Mouse (Mus musculus) neural tube, embryonic 14.5 days (tissue): ENCODE results near the gene Foxn1. TPM values are rescaled to one million over a fixed set of nuclear protein-coding genes. Genes with fewer than 3 reads are reported as not detected.

Experiments used
- ATAC-seq: fragments of 200-750 bp; cut with Nextera tagmentation; 2 replicates; pipeline ENCODE4 v1.8.0; 2017; ENCODE audit warnings: low read depth, mild to moderate bottlenecking, moderate TSS enrichment, moderate library complexity
- H3K27ac ChIP-seq: fragments of 300-500 bp; sonication (generic); 2 replicates; pipeline ENCODE4 v1.5.1; 2014; ENCODE audit warnings: low read depth, mild to moderate bottlenecking, control low read depth, low read length, moderate library complexity, mixed read lengths
- H3K27me3 ChIP-seq: fragments of 300-500 bp; sonication (generic); 2 replicates; pipeline ENCODE4 v1.6.1; 2014; ENCODE audit warnings: low read length; ENCODE audit not compliant: control insufficient read depth, insufficient read depth
- H3K36me3 ChIP-seq: fragments of 300-500 bp; sonication (generic); 2 replicates; pipeline ENCODE4 v1.6.1; 2014; ENCODE audit warnings: low read length, mixed read lengths; ENCODE audit not compliant: control insufficient read depth, insufficient read depth
- H3K4me1 ChIP-seq: fragments of 300-500 bp; sonication (generic); 2 replicates; pipeline ENCODE4 v1.6.1; 2014; ENCODE audit warnings: low read length; ENCODE audit not compliant: control insufficient read depth, insufficient read depth
- H3K4me2 ChIP-seq: fragments of 300-500 bp; sonication (generic); 2 replicates; pipeline ENCODE4 v1.6.1; 2014; ENCODE audit warnings: mild to moderate bottlenecking, low read depth, low read length, control low read depth
- H3K4me3 ChIP-seq: fragments of 300-500 bp; sonication (generic); 2 replicates; pipeline ENCODE4 v1.5.1; 2014; ENCODE audit warnings: low read depth, low read length, control low read depth, mixed read lengths
- H3K9ac ChIP-seq: fragments of 300-500 bp; sonication (generic); replicated peaks from 2 replicates; pipeline ENCODE4 v1.6.1; 2014; ENCODE audit warnings: low read depth, mild to moderate bottlenecking, control low read depth, low read length, mixed read lengths
- H3K9me3 ChIP-seq: fragments of 300-500 bp; sonication (generic); 2 replicates; pipeline ENCODE4 v1.6.1; 2016; ENCODE audit warnings: low read length; ENCODE audit not compliant: control insufficient read depth
- WGBS: fragments of 180-500 bp; shearing (Covaris S2); extraction: QIAGEN DNeasy Blood & Tissue Kit; methylation state at CpG from one replicate; pipeline ENCODE4 v1.1.7; 2014; 5-methylcytosine and 5-hydroxymethylcytosine counted together
- polyA plus RNA-seq: library from polyadenylated mRNA; unstranded; fragments of >200 nt; fragmentation: Nextera tagmentation; extraction: Ambion mirVana; gene quantifications from 2 replicates; pipeline ENCODE4 v1.2.1, GENCODE M21; 2014

Gene Foxn1
- polyA plus RNA-seq, 1 experiment from 2014 or later = not detected

DNA sequence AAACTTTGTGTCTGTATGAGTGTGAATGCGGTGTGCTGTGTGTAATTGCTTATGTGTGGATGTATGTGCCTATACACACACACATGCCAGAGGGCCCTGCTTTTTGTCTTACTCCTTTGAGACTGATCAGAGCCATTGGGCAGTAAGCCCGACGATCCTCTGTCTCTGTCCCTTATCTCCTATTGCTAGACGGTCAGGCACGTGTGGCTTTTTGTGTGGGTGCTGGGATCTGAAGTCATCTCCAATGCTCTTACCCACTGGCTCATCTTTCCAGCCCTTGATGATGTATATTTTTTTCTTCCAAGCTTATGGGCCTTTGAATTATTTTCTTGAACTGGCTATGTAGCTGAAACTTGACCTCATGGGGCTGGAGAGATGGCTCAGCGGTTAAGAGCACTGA, 31.5 kb downstream of the Foxn1 start:
- Histone ChIP-seq H3K36me3 (no peaks in the 10 kb centered on the region), H3K9me3 (no peaks in the 10 kb centered on the region), H3K4me1 (no peaks in the 10 kb centered on the region), H3K27ac (no peak overlapping the region), H3K4me2 (no peak overlapping the region), H3K4me3 (no peak overlapping the region), H3K27me3 (no peaks in the 10 kb centered on the region), H3K9ac (no peak overlapping the region)
- no peak for ATAC-seq
- 86% methylated on average over 6 of the region's 6 CpGs for WGBS

GRCm38 (mm10) chr11:78353081-78353480, 33.3 kb downstream of the Foxn1 start:
- Histone ChIP-seq H3K36me3 (peaks cover 6% of the 10 kb centered on the region; the same call in 1 of the 2 replicates), H3K4me1 (no peaks in the 10 kb centered on the region), H3K27ac (no peak overlapping the region), H3K9me3 (no peaks in the 10 kb centered on the region), H3K27me3 (no peaks in the 10 kb centered on the region), H3K9ac (no peak overlapping the region), H3K4me3 (no peak overlapping the region), H3K4me2 (no peak overlapping the region)
- no peak for ATAC-seq
- 89% methylated on average over 1 of the region's 1 CpGs for WGBS

DNA sequence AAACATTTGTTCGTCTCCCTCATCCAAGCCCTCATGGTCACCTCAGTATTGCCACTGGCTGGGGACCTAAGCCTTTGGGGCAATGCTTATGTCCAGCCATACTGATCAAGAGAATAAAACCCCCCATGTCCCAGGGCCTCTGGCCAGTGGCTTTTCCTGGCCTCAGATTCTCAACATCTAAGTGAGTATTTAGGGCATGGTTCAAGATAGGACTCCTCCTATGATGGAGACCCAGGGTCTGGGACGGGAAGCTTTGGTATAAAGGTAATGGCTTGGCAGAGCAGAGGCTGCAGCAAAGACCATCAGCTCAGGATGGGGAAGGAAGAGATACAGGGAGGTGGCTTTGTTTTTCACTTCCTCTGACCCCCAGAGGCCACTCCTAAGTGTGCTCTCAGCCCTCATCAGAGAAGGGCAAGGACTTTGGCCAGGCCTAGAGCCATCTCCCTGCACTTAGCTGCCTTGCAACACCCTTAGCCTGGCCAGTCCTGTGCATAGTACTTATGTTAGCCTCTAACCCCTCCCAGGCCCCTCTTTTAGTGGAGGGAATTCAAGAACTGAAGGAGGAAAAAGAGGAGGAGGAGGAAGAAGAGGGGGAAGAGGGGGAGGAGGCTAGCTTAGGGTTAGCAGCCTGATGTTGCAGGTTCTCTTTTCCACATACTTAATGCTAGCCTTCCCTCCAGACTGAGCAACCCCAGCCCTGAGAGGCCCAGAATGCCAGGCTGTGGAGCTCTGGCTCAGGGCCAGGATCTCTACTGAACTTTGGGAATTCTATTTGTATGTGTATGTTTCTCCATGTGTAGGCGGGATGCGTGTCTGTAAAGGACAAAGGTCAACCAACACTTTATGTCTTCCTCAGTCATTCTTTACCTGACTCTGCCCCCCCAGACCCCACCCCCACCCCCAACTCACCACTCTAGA, 36.7 kb downstream of the Foxn1 start:
- Histone ChIP-seq H3K4me1 (peaks cover 7% of the 10 kb centered on the region), H3K4me2 (no peak overlapping the region), H3K27me3 (no peaks in the 10 kb centered on the region), H3K9me3 (no peaks in the 10 kb centered on the region), H3K27ac (no peak overlapping the region), H3K9ac (no peak overlapping the region), H3K4me3 (no peak overlapping the region), H3K36me3 (peaks cover 7% of the 10 kb centered on the region; the same call in 1 of the 2 replicates)
- 81% methylated on average over 4 of the region's 4 CpGs for WGBS
- no peak for ATAC-seq

GRCm38 (mm10) chr11:78348474-78348873, 37.9 kb downstream of the Foxn1 start:
- Histone ChIP-seq H3K4me3 (no peak overlapping the region), H3K9me3 (no peaks in the 10 kb centered on the region), H3K27me3 (no peaks in the 10 kb centered on the region), H3K27ac (no peak overlapping the region), H3K4me1 (peaks cover 12% of the 10 kb centered on the region), H3K4me2 (no peak overlapping the region), H3K36me3 (peaks cover 7% of the 10 kb centered on the region; the same call in 1 of the 2 replicates), H3K9ac (no peak overlapping the region)
- 35% methylated on average over 7 of the region's 7 CpGs for WGBS
- no peak for ATAC-seq

- Histone ChIP-seq H3K9ac (no peak overlapping the region), H3K4me2 (no peak overlapping the region), H3K27me3 (no peaks in the 10 kb centered on the region), H3K4me3 (no peak overlapping the region), H3K27ac (no peak overlapping the region), H3K4me1 (peaks cover 12% of the 10 kb centered on the region), H3K9me3 (no peaks in the 10 kb centered on the region), H3K36me3 (peaks cover 7% of the 10 kb centered on the region; the same call in 1 of the 2 replicates)
- WGBS = 76% methylated on average over 9 of the region's 9 CpGs
- ATAC-seq = no peak
These were observed 38.5 kb downstream of the Foxn1 start for GRCm38 (mm10) chr11:78347908-78348307.

DNA sequence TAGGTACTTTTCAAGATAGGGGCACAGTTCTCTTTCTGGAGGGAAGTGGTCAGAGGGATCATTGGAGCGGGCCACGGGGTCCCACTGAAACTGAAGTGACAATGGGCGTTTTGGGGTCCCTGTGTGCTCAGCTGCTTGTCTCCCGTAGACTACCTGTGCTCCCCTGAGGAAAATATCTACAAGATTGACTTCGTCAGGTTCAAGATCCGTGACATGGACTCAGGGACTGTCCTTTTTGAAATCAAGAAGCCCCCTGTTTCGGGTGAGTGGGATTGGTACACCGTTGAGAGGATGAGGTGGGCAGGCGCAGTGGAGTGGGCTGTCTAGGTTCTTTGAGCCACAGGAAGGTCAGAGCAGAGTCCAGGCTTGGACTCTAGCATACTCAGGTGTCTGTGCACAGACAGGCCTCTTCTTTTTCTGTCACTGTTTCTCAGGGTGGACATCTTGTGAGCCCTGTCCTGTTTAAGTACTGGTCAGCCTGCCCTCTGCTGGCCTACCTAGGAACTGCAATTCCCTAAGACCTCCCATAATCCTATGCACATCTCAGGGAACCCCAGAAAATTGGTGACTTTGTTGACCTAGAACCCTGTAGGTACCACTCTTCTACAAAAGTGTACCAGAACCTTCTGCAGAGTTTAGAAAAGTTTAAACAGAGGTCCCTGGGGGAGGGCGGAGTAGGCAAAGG, 39.1 kb downstream of the Foxn1 start:
- WGBS = 93% methylated on average over 10 of the region's 10 CpGs
- Histone ChIP-seq H3K4me2 (no peak overlapping the region), H3K4me1 (peaks cover 12% of the 10 kb centered on the region), H3K4me3 (no peak overlapping the region), H3K27me3 (no peaks in the 10 kb centered on the region), H3K36me3 (peaks cover 7% of the 10 kb centered on the region; the same call in 1 of the 2 replicates), H3K27ac (no peak overlapping the region), H3K9me3 (no peaks in the 10 kb centered on the region), H3K9ac (no peak overlapping the region)
- ATAC-seq = no peak

- Histone ChIP-seq H3K27me3 (no peaks in the 10 kb centered on the region), H3K27ac (no peak overlapping the region), H3K4me2 (no peak overlapping the region), H3K4me1 (peaks cover 12% of the 10 kb centered on the region), H3K9ac (no peak overlapping the region), H3K9me3 (no peaks in the 10 kb centered on the region), H3K4me3 (no peak overlapping the region), H3K36me3 (peaks cover 7% of the 10 kb centered on the region; the same call in 1 of the 2 replicates)
- no peak for ATAC-seq
- WGBS = 90% methylated on average over 6 of the region's 6 CpGs
These were observed 39.9 kb downstream of the Foxn1 start for GRCm38 (mm10) chr11:78346326-78347069.

GRCm38 (mm10) chr11:78345801-78346200, 40.6 kb downstream of the Foxn1 start:
- Histone ChIP-seq H3K36me3 (peaks cover 7% of the 10 kb centered on the region; the same call in 1 of the 2 replicates), H3K4me1 (peaks cover 12% of the 10 kb centered on the region), H3K9me3 (no peaks in the 10 kb centered on the region), H3K4me3 (no peak overlapping the region), H3K4me2 (no peak overlapping the region), H3K27ac (no peak overlapping the region), H3K9ac (no peak overlapping the region), H3K27me3 (no peaks in the 10 kb centered on the region)
- no peak for ATAC-seq
- WGBS = 89% methylated on average over 7 of the region's 7 CpGs
